Mouse (Mus musculus) gastrocnemius, postnatal 14 days (tissue): ENCODE measurements around the gene Sepsecs. TPM values are rescaled to one million over a fixed set of nuclear protein-coding genes. Genes with fewer than 3 reads are reported as not detected.
A peak's percentile ranks its signal among the peaks of the same experiment; 100 is the strongest.

Experiments used
- DNase-seq: peaks from one replicate; pipeline ENCODE4 v3.0.0; 2021; ENCODE audit warnings: mixed read lengths
- intact Hi-C: fragments of 180-260 bp; cut with DNase I; formaldehyde crosslinking; loops from one replicate; pipeline ENCODE4 v1.15.1; 2025; ENCODE audit warnings: low total_unique reads
- total RNA-seq, 2 experiments: library from RNA; stranded (reverse); gene quantifications; 2 replicates each; pipeline ENCODE4 v1.2.3; 2021

Sepsecs gene
- total RNA-seq, 2 experiments from 2014 or later: 5.6 to 5.9 TPM

DNA sequence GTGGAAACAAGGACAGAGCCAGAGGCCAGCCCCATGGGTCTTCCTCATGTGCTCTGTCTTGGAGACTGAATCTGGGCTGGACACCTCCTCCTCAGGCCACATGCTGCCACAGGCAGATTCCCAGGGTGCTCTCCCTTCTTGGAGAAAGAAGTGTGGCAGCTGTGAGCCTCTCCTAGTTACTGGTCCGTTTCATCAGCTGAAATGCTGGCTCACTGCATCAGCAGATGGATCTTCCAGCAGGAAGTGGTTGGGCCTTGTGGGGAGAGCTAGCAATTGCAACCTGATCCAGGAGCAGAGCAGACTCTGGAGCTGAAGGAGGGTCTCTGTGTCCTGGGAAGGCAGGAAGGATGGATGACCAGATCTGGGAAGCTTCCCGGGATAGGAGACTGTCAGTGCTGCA is 53.0 kb downstream of the Sepsecs start:
- intact Hi-C loops: no loop called here
- DNase-seq: peak; percentile 79

DNA sequence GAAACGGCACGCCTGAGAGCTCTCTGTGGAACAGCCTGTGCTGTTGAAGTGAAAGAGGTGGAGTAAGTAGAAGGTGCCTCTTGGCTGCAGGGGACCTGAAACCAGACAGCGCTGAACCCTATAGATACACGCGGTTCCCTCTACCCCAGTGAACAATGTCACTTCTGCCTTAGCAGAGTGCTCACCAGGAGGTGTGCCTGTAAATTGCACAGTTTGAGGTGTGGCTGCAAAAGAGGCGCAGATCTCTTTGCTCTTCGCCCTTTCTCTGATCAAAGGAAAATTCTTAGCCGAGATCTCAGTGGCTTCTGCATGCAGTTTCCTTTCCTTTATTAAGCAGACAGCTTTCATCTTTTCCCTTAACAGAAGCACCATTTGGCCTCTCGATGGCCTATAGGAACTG is 54.1 kb downstream of the Sepsecs start:
- intact Hi-C loops: no loop called here
- no peak for DNase-seq

DNA sequence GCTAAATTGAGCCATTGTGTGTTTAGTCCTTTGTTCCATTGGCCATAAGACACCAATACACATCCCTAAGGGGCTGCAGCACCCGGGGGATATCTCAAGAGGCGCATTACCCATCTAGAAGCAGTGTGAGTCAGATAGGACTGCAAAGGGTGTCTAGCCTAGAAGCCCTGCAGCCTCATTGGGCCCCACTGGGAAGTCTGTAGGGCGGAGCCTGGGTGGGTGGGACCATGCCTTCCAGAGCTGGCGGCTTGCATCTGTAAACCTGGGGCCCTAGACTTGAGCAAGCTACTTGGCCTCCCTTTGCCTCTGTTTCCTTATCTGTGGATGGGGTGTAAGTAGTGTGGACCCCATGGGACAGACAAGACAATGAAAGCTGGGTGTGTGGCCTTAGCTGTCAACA is 54.8 kb downstream of the Sepsecs start:
- DNase-seq: peak; percentile 40
- intact Hi-C loops: no loop called here

DNA sequence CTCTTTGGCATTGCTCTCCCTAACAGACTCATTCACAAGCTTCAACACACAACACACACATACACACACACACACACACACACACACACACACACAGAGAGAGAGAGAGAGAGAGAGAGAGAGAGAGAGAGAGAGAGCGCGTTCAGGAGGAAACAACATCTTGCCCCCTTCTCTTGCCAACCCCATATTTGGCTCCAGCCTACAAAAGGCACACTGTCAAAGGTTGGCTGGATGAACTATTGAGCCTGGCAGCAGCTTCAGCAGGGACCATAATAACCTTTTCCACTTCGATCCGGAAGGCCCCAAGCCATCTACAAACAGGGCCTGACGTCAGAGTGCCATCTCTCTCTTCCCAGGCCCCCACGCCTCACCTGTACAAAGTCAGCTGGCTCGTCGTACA is 56.7 kb downstream of the Sepsecs start:
- DNase-seq: no peak
- intact Hi-C loops: no loop called here

DNA sequence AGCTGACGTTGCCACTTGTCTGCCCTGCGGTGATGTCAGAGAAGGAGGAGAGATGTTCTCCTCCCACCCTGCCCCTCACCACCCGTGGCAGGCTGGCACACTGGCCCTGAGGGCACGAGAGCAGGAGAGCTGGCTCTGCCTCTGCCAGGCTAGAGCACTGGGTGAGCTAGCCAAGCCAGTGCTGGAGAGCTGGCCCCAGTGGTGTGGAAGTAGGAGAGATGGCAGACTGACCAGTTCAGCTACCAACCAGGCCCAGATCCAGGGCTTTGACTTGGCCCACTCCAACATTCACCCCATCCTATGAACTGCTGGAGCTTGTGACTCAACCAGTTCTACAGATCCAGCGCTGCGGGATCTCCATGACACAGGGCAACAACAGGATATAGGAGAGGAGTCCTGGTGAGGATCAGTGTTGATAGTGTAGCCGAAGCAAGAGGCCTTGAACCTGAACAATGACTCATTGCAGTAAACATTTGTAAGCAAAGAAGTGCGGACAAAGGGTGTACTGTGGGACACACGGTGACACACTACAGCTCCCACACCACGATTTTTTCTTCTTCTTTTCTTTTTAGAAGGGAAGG is 58.1 kb downstream of the Sepsecs start:
- intact Hi-C loops: no loop called here
- peak; percentile 18 for DNase-seq

DNA sequence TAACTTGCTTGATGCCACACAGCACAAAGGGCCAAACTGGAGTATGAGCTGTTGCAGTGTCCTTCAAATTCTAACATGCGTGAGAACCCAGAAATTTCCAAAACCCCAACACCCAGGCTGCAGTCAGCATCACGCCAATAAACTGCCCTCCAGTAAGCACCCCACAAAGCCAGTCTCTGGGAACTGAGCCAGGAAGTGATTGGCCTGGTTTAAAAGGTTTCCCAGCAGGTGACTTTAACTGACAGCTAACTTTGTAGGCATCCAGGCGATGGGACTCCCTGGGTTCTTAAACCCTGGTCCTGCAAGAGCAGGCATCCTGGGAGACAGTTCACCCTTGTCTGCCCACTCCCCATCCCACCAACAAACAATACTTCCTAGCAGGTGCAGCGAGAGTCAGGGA is 59.2 kb downstream of the Sepsecs start:
- intact Hi-C loops: no loop called here
- no peak for DNase-seq

DNA sequence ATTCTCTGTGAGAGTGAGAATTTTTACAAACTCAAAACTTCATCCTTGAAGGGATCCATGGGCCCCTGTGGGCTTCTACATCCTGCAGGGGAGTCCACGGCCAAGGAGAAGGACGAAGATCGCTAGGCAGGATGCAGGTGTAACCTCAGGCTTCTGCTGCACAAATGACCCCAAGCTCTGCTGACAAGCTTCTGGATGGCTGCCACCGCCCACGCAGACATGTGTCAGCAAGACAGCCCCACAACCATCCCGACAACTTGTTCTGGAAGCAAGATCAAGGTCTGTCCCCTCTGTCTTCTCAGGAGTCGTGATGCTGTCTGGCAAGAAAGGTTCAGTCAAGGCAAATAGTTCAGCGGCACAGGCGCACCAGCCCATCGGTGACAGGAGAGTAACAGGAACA is 59.8 kb downstream of the Sepsecs start:
- intact Hi-C loops: no loop called here
- peak; percentile 36 for DNase-seq

DNA sequence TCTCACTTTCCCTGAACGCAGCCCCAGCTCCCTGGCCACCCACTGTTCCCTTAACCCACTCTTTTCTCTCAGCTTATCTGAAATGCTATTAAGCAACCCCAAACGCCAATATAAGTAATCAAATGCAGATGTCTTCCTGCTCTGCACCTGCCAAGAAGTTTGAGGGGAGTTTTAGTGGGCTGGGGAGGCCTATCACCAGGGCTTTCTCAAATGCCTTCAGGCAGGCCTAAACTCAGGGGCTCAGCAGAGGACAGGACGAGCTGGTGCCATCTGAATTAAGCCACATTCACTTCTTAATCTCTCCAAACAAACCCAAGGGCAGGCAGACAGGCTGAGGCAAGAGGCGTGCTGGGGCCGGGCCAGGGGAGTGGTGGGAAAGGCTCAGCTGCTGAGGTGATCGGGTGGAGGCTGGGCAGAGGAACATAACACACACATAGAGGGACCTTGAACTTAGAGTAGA is 64.9 kb downstream of the Sepsecs start:
- DNase-seq: peak; percentile 47
- intact Hi-C loops: no loop called here

DNA sequence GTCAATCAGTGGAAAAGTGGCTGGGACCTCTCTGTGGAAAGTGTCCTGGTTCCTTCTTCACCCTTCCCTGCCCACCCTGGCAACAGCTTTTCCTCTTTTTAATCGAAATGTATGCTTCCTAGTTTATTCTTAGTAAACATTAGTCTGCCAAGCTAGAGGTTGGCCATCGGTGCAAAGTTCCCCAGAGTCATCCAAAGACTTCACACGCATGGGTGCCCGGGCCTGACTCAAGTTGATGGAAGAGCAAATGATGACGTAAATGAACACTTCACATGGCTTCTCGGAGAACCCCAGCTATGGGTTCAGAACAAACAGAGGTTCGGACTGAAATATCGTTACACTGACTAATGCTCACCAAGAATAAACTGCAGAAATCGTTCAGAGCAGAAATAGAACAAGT is 78.9 kb downstream of the Sepsecs start:
- intact Hi-C loops: no loop called here
- no peak for DNase-seq

Other genes starting within 250 kb of the Sepsecs start
- 1 to 10 TPM; 2.2 to 2.6 TPM for gene Ccdc149, start 198.2 kb downstream of the Sepsecs start, total RNA-seq
- gene Lgi2, start 103.2 kb downstream of the Sepsecs start, total RNA-seq: 1 to 10 TPM; 2.6 to 3.5 TPM
- 1 to 10 TPM; 2.2 to 2.4 TPM for gene Pi4k2b, start 71.9 kb upstream of the Sepsecs start, total RNA-seq
- 1 to 10 TPM; 4.6 to 7.2 TPM for gene Zcchc4, start 105.7 kb upstream of the Sepsecs start, total RNA-seq
- gene Anapc4, start 164.3 kb upstream of the Sepsecs start, total RNA-seq: 10 to 100 TPM; 35.2 to 37.7 TPM